Mouse (Mus musculus): ENCODE data around the gene Serinc2. TPM values are rescaled to one million over a fixed set of nuclear protein-coding genes. Genes with fewer than 3 reads are reported as not detected.
A peak's percentile ranks its signal among the peaks of the same experiment; 100 is the strongest.

Serinc2 gene
- 0.98 and 2.2 TPM in 2 replicates for total RNA-seq (2021)
- long read RNA-seq, experiment 1, partial matches to known transcripts: 1 of 5 reads
- long read RNA-seq, experiment 1, other reads (novel, unspliced or antisense): 0 of 5 reads
- long read RNA-seq, experiment 2: 0 reads

GRCm38 (mm10) chr4:130279105-130279504 is at the start of gene Serinc2:
Gene Serinc2 (minus strand): TSS chr4:130279205.
- no peak for DNase-seq

- no peak for DNase-seq
Observed at GRCm38 (mm10) chr4:130327366-130327765, 48.4 kb upstream of the Serinc2 start.

- DNase-seq: no peak
Observed at GRCm38 (mm10) chr4:130325446-130325845, 46.4 kb upstream of the Serinc2 start.

- no peak for DNase-seq
Observed at GRCm38 (mm10) chr4:130323607-130324006, 44.6 kb upstream of the Serinc2 start.

- DNase-seq: no peak
Observed at GRCm38 (mm10) chr4:130323165-130323564, 44.2 kb upstream of the Serinc2 start.

GRCm38 (mm10) chr4:130322567-130322966 is 43.6 kb upstream of the Serinc2 start:
- DNase-seq: peak; percentile 47

GRCm38 (mm10) chr4:130321640-130322039 is 42.6 kb upstream of the Serinc2 start:
- no peak for DNase-seq

GRCm38 (mm10) chr4:130319564-130319963 is 40.6 kb upstream of the Serinc2 start:
- DNase-seq: no peak

GRCm38 (mm10) chr4:130318122-130318521 is 39.1 kb upstream of the Serinc2 start:
- no peak for DNase-seq

GRCm38 (mm10) chr4:130316691-130317090 is 37.7 kb upstream of the Serinc2 start:
- DNase-seq: peak; percentile 44

- peak; percentile 89 for DNase-seq
Observed at GRCm38 (mm10) chr4:130315771-130316527, 36.9 kb upstream of the Serinc2 start.

- no peak for DNase-seq
Observed at GRCm38 (mm10) chr4:130313552-130313951, 34.5 kb upstream of the Serinc2 start.

- peak; percentile 40 for DNase-seq
Observed at GRCm38 (mm10) chr4:130312526-130312925, 33.5 kb upstream of the Serinc2 start.

- DNase-seq: no peak
Observed at GRCm38 (mm10) chr4:130309254-130309653, 30.2 kb upstream of the Serinc2 start.

GRCm38 (mm10) chr4:130308231-130309081 is 29.5 kb upstream of the Serinc2 start, which contains the start of the genes Fabp3 and Gm10570:
Gene Fabp3 (plus strand): TSS chr4:130308595.
Gene Gm10570 (minus strand): TSS chr4:130308674.
- peak; percentile 42 for DNase-seq

- DNase-seq: peak; percentile 69
Observed at GRCm38 (mm10) chr4:130307851-130308230, 28.8 kb upstream of the Serinc2 start.

- DNase-seq: peak; percentile 76
Observed at GRCm38 (mm10) chr4:130306796-130307630, 28.0 kb upstream of the Serinc2 start.

- DNase-seq: no peak
Observed at GRCm38 (mm10) chr4:130304746-130305145, 25.7 kb upstream of the Serinc2 start.

GRCm38 (mm10) chr4:130302285-130302870 is 23.4 kb upstream of the Serinc2 start:
- DNase-seq: no peak

- DNase-seq: no peak
Observed at GRCm38 (mm10) chr4:130299629-130300018, 20.6 kb upstream of the Serinc2 start.

- peak; percentile 51 for DNase-seq
Observed at GRCm38 (mm10) chr4:130298877-130299628, 20.0 kb upstream of the Serinc2 start.
